Mouse (Mus musculus) erythroblast, embryonic 14.5 days (primary cell): Measurements from ENCODE around the gene Zbtb25. TPM values are rescaled to one million over a fixed set of nuclear protein-coding genes. Genes with fewer than 3 reads are reported as not detected.

Experiments used
- H3K27me3 ChIP-seq: 2 replicates; pipeline ENCODE4 v1.6.1; 2012; ENCODE audit warnings: inconsistent platforms; ENCODE audit not compliant: control insufficient read depth
- H3K36me3 ChIP-seq: 2 replicates; pipeline ENCODE4 v1.6.1; 2012; ENCODE audit warnings: mild to moderate bottlenecking, inconsistent platforms; ENCODE audit not compliant: control insufficient read depth
- H3K4me1 ChIP-seq: 2 replicates; pipeline ENCODE4 v1.6.1; 2012; ENCODE audit warnings: inconsistent platforms; ENCODE audit not compliant: control insufficient read depth
- H3K4me3 ChIP-seq: replicated peaks from 2 replicates; pipeline ENCODE3; 2012; ENCODE audit warnings: moderate library complexity, mild to moderate bottlenecking, inconsistent platforms
- H3K9me3 ChIP-seq: 2 replicates; pipeline ENCODE4 v1.6.1; 2012; ENCODE audit warnings: low read length, inconsistent platforms, mixed read lengths; ENCODE audit not compliant: control insufficient read depth
- GATA1 ChIP-seq: IDR thresholded peaks from 2 replicates; pipeline ENCODE4 v1.6.1; 2012; ENCODE audit warnings: low read length, inconsistent platforms, mixed read lengths
- TAL1 ChIP-seq: IDR thresholded peaks from 3 replicates; pipeline ENCODE4 v1.6.1; 2012; ENCODE audit warnings: low read length, inconsistent platforms, mixed read lengths
- polyA plus RNA-seq: library from polyadenylated mRNA; stranded (reverse); fragments of >175 nt; gene quantifications from 2 replicates; pipeline ENCODE4 v1.2.3, GENCODE M21; 2012

Zbtb25 gene
- polyA plus RNA-seq, 1 experiment = 0.59 TPM

DNA sequence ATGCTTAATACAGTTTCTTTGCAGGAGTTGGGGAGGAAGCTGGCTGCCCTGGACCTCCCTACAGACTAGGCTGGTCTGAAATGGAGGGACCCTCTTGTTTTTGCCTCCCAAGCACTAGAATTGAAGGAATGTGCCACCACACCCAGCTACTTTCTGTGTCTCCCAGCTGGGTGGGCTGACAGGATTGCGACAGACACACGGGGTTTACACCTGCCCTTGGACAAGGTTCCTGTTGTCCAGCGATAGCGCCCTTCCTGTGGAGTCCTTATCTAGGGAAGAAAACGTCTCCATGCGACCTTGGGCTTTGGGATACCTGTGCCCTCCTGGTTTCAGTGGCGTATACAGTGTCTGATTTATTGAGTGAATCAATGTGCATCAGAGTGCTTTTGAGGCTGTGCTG is 10.7 kb upstream of the Zbtb25 start:
- Histone ChIP-seq H3K4me3 (no peak overlapping the region), H3K36me3 (peaks cover 52% of the 10 kb centered on the region), H3K9me3 (no peaks in the 10 kb centered on the region), H3K4me1 (peaks cover 47% of the 10 kb centered on the region), H3K27me3 (no peaks in the 10 kb centered on the region)
- TF ChIP-seq TAL1 (no peak), GATA1 (no peak)

DNA sequence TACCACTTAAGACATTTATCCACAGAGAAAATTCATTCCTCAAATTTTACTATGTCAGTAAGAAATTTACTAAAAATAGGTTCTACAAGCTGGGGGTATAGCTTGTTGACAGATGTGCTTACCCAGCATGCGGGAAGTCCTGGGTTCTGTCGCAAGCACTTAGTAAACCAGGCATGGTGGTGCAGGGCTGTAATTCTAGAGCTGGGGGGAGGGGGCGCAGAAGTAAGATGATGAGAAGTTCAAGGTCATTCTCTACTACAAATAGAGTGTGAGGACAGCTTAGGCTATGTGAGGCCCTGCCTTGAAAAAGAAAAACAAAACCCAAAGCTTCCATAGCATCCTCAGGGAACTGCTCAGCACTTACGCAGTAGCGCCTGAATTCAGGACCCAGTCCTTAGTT is 9.2 kb upstream of the Zbtb25 start:
- Histone ChIP-seq H3K4me1 (peaks cover 63% of the 10 kb centered on the region), H3K27me3 (no peaks in the 10 kb centered on the region), H3K9me3 (no peaks in the 10 kb centered on the region), H3K4me3 (no peak overlapping the region), H3K36me3 (peaks cover 44% of the 10 kb centered on the region)
- TF ChIP-seq GATA1 = no peak
- TF ChIP-seq TAL1 = no peak

DNA sequence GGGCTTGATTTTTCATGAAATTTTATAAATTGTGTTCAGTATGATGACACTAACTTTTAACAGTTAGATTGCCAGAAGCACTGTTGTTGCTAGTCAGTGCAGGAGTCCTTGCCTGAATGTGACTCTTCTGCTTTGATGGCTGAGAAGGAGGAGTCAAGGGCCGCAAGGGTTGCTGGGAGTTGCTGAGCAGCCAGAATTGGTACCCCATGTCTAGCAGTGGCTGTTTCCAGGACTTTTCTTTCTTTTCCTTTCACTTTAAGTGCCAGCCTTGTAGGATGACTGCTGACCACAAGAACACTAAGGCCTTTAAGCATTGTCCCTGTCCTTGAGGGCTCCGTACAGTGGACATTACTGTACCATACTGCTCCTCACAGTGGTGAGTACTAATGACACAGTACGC is 8.3 kb upstream of the Zbtb25 start:
- H3K9me3 ChIP-seq = no peaks in the 10 kb centered on the region
- H3K27me3 ChIP-seq = no peaks in the 10 kb centered on the region
- peaks cover 69% of the 10 kb centered on the region for H3K4me1 ChIP-seq
- TF ChIP-seq GATA1 (no peak), TAL1 (no peak)
- H3K4me3 ChIP-seq = no peak overlapping the region
- H3K36me3 ChIP-seq = peaks cover 42% of the 10 kb centered on the region

DNA sequence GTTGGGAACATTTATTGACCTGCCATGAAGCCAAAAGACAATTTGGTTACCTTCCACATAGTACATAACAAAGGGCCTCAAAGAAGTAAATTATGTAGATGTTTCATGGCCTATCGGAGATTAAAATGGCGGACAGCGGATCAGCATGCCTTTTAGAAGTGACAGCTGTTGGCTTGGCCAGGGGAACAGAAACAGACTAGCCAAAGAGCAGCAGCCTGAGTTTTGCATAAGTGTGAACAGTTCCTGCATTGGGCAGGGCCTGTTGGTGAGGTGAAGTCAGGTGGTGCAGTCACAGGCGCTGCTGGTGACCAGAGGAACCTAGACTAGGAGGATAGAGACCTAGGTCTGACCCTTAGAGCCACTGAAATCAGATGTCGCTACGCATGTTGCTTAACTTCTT is 7.7 kb upstream of the Zbtb25 start:
- no peaks in the 10 kb centered on the region for H3K27me3 ChIP-seq
- peaks cover 45% of the 10 kb centered on the region for H3K36me3 ChIP-seq
- H3K9me3 ChIP-seq = no peaks in the 10 kb centered on the region
- no peak overlapping the region for H3K4me3 ChIP-seq
- H3K4me1 ChIP-seq = peaks cover 75% of the 10 kb centered on the region
- TF ChIP-seq TAL1 (no peak), GATA1 (no peak)

DNA sequence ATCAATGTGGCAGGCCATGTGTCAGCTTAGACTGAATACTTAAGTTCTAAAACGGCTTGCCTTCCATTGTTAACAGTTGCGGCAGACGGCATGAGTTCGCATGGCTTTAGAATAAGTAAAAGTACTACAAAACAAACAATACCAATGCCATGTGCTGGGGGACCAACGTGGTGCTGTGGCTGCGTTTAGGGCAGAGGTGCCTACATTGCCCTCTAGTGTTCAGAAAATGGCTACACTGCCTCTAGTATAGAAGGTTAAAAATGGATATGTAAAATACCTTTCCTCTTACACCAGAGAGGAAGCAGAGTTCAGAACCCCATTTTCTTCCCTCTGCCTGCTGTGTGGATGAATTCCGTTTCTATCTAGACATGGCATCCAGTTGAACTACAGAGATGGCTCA is 7.2 kb upstream of the Zbtb25 start:
- peaks cover 79% of the 10 kb centered on the region for H3K4me1 ChIP-seq
- H3K9me3 ChIP-seq = no peaks in the 10 kb centered on the region
- TF ChIP-seq GATA1 = no peak
- TF ChIP-seq TAL1 = no peak
- peaks cover 41% of the 10 kb centered on the region for H3K36me3 ChIP-seq
- H3K4me3 ChIP-seq = no peak overlapping the region
- H3K27me3 ChIP-seq = no peaks in the 10 kb centered on the region

DNA sequence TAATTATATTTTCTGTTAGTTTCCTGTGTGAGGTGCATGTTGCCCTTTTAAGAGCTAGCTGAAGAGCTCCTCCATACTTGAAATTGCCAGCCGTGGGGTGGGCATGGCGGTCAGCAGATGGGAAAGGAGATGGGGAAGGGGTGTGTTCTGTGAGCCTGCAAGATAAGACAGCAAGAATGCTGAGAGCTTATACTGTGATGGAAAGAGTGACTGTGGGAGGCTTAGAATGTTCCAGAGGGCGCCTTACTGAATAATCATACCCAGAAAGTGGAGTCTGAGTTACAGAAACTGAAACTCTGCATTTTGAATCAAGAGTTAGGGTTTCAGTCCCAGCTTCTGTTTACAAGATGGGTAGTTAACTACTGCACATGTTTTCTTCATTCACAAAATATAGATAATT is 6.1 kb upstream of the Zbtb25 start:
- peak overlapping the region; percentile 35 for H3K4me3 ChIP-seq
- peaks cover 82% of the 10 kb centered on the region for H3K4me1 ChIP-seq
- no peaks in the 10 kb centered on the region for H3K27me3 ChIP-seq
- peaks cover 34% of the 10 kb centered on the region for H3K36me3 ChIP-seq
- TF ChIP-seq TAL1 (peak; percentile 53), GATA1 (peak; percentile 65)
- no peaks in the 10 kb centered on the region for H3K9me3 ChIP-seq

DNA sequence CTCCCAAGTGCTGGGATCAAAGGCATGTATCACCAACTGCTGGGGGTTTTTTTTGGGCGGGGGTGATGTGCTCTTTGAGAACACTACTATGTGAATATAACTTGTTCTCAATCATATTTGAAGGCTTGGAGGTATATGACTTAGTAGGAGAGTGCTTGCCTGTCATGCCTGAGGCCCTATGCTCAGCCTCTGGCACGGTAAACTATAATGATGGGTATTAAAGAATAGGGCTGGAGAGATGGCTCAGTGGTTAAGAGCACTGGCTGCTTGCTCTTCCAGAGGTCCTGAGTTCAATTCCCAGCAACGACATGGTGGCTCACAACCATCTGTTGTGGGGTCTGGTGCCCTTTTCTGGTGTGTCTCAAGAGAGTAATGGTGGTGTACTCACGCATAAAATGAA is 5.5 kb upstream of the Zbtb25 start:
- H3K36me3 ChIP-seq = peaks cover 28% of the 10 kb centered on the region
- peaks cover 79% of the 10 kb centered on the region for H3K4me1 ChIP-seq
- H3K4me3 ChIP-seq = no peak overlapping the region
- no peaks in the 10 kb centered on the region for H3K27me3 ChIP-seq
- H3K9me3 ChIP-seq = no peaks in the 10 kb centered on the region
- TF ChIP-seq TAL1 (no peak), GATA1 (no peak)

DNA sequence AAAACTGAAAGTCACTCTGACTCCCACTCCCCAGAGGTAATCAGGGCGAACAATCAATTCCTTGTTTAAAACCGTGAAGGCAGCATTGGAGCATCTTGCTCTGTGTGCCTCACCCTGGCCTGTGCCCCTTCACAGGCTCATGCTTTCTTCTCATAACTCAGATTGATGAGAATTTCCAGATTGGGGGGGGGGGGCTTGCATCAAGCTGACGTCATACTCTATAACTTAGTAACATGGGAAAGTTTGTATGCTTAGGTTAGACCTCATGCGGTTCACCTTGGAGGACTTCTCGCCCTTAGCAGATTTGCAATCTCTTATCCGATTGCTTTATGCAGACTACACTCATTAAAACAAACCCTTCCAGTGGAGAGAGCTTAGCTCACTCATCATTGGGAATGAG is 4.6 kb upstream of the Zbtb25 start:
- Histone ChIP-seq H3K36me3 (peaks cover 25% of the 10 kb centered on the region), H3K4me3 (no peak overlapping the region), H3K4me1 (peaks cover 77% of the 10 kb centered on the region), H3K9me3 (no peaks in the 10 kb centered on the region), H3K27me3 (no peaks in the 10 kb centered on the region)
- TF ChIP-seq TAL1 (no peak), GATA1 (no peak)

DNA sequence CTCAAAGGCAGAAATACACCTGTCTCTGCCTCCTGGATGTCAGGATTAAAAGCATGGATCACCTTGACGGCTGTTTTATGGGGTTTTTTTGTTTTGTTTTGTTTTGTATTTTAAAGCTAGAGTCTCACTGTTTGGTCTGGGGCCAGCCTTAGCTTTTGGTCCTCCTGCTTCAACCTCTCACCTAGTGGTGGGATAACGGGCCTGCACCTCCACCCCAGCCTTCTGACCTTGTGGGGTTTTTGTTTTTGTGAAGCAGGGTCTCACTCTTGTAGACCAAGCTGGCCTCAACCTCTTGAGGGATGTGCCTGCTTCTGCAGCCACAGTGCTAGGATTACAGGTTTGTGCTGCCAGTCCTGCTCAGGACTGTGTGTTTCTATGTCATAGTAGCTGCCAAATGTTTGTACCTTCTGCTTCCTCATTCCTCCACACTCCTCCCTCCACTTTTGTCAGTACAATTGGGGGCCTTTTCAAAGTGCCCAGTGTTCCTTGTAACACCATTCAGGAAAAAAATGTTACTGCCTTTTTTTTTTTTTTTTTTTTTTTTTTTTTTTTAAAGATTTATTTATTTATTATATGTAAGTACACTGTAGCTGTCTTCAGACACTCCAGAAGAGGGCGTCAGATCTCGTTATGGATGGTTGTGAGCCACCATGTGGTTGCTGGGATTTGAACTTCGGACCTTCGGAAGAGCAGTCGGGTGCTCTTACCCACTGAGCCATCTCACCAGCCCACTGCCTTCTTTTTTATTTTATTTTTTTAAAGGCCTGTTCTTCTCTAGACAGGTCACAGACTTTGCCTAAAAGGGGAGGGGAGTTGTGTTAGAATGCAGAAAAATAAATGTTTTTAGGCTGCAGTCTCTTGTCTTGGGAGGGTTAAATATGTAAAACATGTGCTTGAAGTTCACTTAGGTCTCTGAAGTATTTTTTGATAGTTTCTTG is 3.7 kb upstream of the Zbtb25 start:
- no peak for TF ChIP-seq TAL1
- no peak for TF ChIP-seq GATA1
- Histone ChIP-seq H3K27me3 (no peaks in the 10 kb centered on the region), H3K4me3 (peak overlapping the region; percentile 96), H3K4me1 (peaks cover 81% of the 10 kb centered on the region), H3K9me3 (no peaks in the 10 kb centered on the region), H3K36me3 (peaks cover 20% of the 10 kb centered on the region)
